Mouse (Mus musculus) ES-Bruce4 (cell line): Measurements from ENCODE around the gene Vps8.

Experiments
- CTCF ChIP-seq: IDR thresholded peaks from one replicate; pipeline ENCODE4 v1.8.1; 2011; ENCODE audit warnings: low read depth, low read length
- POLR2A ChIP-seq: IDR thresholded peaks from one replicate; pipeline ENCODE4 v1.8.1; 2011; ENCODE audit warnings: low read length; ENCODE audit not compliant: insufficient read depth

DNA sequence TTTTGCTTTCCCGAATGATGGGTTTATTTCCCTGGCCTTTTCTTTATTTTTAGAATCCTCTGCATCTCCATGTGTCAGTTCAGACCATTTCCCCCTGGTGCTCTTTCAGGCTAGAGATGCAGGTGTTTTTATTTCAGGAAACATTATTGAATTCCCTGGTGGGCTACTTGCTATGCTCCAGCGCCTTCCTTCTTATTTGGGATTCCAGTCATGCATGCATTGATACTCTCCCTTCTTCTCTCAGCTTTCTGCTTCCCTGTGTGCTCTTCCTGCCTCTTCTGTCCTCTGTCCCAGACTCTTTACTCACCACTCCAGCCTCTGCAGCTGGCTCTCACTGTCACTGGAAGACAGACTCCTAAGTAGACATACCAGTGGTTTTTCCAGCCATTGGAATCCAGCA, 70.0 kb downstream of the Vps8 start:
- no peak for TF ChIP-seq CTCF
- no peak for TF ChIP-seq POLR2A
